Mouse (Mus musculus) T-helper 17 cell (primary cell): Measurements from ENCODE around the gene Frem2.

Experiments
- in situ Hi-C, 2 experiments: fragments of 300-600 bp; cut with MboI, MseI; formaldehyde crosslinking; loops; 1 replicate in 1 of 2; 2 replicates in 1 of 2; pipeline ENCODE4 v1.15.1; 2025; ENCODE audit warnings: high pct_unique_total_duplicates in 2 of 2

Frem2 gene

GRCm38 (mm10) chr3:53620978-53621377 lies 36.2 kb downstream of the Frem2 start:
- in situ Hi-C loops: no loop called here

GRCm38 (mm10) chr3:53620355-53620754 lies 36.8 kb downstream of the Frem2 start:
- in situ Hi-C loops: no loop called here

DNA sequence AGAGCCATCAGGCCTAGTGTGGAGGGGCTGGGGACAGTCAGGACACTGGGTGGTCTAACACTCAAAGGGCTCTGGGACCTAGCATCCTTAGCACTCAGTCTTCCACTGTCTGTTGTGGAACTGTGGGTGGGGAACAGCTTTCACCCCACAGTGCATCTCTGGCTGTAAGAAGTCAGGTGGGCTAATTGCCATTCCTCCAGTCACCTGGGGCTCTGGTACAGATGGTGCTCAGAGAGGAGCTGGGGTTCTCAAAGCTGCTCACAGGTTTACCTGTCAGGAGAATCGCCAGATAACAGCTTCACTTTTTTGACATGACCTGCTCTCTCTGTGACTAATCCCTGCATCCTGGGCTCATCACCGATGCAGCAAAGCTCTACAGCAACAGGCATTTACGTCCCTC lies 46.0 kb downstream of the Frem2 start:
- in situ Hi-C loops: no loop called here

- in situ Hi-C loops: no loop called here
These were observed 47.3 kb downstream of the Frem2 start for GRCm38 (mm10) chr3:53609851-53610250.

DNA sequence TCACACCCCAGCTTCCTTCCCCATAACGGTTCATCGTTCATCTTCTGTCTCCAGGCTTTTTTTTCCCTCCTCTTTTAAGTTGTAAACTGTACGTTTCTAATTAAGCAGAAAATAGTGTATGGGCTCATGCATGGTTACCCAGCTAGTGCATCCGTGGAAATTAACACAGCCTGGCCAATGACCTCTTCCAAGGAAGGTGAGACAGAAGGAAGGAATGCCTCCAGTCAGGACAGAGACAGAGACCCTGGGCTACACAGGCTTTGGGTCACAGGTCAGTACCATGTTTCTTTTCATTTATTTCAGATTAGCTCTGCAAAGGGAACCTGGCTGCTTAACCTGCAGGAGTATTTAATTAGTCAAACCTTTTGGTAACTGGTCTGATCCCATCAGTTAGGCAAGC lies 57.0 kb downstream of the Frem2 start:
- in situ Hi-C loops: no loop called here

- in situ Hi-C loops: loop anchor here in 1 of 2 experiments (10.0 kb wide), 1 partner anchor 1175 kb away; no protein-coding TSS in a partner anchor
These were observed 57.8 kb downstream of the Frem2 start for GRCm38 (mm10) chr3:53599315-53599714.

DNA sequence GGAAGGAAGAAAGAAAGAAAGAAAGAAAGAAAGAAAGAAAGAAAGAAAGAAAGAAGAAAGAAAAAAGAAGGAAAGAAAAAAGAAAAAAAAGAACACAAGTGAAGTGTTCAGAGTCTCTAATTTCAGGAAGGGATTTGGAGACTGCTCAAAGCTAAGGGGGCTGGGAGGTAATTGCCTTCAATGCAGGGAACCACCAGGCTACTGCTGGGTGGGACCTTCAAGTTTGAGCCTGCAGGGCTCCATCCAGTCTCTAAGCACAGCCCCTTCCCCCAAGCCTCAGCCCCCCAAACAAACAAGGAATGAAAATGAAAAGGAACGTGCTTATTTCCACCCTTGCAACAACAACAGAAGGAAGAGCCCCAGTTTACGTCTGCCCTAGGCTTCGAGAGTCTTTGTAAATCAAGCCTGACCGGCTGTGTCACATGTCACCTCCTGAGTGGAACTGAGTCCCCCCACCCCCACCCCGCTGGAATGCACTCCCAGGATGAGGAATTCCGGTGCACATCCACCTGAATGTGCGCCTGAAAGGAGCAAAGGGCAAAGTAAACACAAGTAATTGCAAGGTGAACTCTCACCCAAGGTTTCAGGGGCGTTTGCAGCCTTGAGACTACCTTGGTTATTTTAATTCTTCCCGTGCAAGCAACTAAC lies 58.9 kb downstream of the Frem2 start:
- in situ Hi-C loops: loop anchor here in 1 of 2 experiments (10.0 kb wide), 1 partner anchor 1177 kb away; no protein-coding TSS in a partner anchor

DNA sequence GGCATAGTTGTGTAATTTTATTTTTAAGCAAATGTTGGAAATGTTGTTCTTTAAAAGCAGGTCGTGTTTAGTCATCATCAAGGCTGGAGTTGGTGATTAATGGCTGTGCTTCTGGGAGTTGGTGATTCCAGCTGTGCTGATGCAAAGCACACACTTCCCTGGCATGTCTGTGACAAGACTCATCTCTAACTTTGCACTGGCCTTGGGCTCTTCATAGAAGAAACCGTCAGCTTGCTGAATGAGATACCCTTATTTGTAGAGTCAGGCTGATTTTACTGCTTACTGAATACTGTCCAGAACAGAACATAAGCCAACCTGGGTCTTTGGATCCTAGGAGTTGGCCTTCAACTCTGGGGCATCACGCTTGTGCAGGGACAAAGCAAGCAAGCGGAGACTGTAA lies 62.7 kb downstream of the Frem2 start:
- in situ Hi-C loops: loop anchor here in 1 of 2 experiments (5.0 to 10.0 kb wide), 2 partner anchors 67 to 1180 kb away; no protein-coding TSS in a partner anchor

DNA sequence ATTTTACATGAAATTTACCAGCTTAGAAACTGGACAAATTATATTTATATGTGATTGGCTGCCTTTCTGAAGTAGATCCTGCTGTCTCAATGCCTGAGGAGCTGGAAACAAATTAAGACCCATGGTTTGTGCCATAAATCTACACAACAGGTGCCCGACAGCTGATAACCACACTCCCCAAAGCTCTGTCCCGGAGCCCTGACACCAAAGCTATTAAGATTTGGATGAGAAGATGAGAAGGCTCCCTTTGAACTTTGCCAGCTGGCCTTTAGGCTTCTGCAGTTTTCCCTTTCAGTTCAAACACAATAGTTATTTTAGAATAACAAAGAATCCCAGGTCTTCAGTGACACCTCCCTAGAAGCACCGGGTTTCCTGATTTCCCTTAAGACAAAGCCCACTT lies 63.4 kb downstream of the Frem2 start:
- in situ Hi-C loops: loop anchor here in 1 of 2 experiments (5.0 to 10.0 kb wide), 2 partner anchors 66 to 1181 kb away; no protein-coding TSS in a partner anchor

DNA sequence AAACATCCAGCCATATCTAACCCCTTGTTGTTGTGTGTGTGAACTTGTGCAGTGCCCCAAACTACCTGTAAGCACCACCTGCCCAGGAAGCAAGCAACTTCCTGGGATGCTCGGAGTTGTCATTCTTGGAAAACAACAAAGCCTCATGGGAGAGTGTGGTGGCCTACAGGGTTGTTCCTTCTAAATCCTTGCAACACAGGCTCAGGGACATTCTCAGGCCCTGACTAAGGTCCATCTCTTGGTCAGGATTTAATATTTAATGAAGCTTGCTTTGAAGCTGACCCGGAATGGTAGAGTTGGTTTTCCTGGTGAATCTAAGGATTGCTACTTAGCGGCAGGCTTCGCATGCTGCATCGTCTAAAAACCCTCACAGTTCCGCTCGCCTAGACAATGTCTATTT lies 65.1 kb downstream of the Frem2 start:
- in situ Hi-C loops: loop anchor here in 1 of 2 experiments (5.0 to 10.0 kb wide), 2 partner anchors 65 to 1183 kb away; no protein-coding TSS in a partner anchor

GRCm38 (mm10) chr3:53590139-53590621 lies 67.0 kb downstream of the Frem2 start:
- in situ Hi-C loops: loop anchor here in 1 of 2 experiments (5.0 to 10.0 kb wide), 2 partner anchors 63 to 1185 kb away; no protein-coding TSS in a partner anchor

DNA sequence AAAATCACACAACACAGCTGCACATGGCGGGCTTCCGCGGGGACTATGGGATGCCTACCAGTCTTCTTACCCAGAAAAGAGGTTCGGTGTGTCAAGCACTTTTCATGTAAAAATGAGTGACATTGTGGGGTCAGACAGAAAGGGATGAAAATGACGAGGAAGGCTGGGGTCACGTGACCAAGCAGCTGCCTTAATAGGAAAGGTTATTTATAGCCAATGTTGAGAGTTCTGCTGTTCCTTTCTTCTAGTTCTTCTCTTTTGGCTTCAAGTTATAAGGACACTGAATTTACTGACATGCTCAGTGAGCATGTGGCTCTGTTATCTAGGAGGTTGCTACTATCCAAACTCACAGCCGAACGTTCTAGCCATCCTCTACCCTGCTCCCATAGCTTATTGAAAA lies 73.9 kb downstream of the Frem2 start:
- in situ Hi-C loops: no loop called here

GRCm38 (mm10) chr3:53580596-53581254 lies 76.4 kb downstream of the Frem2 start:
- in situ Hi-C loops: no loop called here

DNA sequence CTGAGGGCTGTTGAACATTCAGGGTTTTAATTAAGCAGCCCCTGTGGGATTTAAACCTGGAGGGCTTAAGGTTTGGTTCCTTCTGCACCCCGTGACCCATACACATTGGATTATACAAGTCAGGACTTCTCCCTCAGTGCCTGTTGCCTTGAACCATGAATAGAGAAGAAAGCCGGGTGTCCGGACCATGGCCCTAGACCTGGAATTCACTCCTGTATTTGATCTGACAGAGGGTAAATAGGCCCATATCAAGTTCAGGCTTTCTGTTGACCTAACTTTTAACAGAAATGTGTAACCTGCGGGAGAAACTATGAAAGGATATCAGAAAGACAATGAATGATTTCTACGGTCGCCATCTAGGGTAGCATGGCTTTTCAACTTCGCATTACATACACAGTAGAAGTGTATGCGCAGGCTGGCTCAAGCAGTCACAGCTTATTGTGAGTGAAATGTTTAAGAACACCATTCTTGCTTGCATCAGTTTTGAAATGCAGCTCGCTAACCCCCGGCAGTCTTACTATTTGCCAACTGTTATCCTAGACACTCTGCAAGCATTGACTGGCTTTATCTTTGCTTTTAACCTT lies 77.9 kb downstream of the Frem2 start:
- in situ Hi-C loops: no loop called here

DNA sequence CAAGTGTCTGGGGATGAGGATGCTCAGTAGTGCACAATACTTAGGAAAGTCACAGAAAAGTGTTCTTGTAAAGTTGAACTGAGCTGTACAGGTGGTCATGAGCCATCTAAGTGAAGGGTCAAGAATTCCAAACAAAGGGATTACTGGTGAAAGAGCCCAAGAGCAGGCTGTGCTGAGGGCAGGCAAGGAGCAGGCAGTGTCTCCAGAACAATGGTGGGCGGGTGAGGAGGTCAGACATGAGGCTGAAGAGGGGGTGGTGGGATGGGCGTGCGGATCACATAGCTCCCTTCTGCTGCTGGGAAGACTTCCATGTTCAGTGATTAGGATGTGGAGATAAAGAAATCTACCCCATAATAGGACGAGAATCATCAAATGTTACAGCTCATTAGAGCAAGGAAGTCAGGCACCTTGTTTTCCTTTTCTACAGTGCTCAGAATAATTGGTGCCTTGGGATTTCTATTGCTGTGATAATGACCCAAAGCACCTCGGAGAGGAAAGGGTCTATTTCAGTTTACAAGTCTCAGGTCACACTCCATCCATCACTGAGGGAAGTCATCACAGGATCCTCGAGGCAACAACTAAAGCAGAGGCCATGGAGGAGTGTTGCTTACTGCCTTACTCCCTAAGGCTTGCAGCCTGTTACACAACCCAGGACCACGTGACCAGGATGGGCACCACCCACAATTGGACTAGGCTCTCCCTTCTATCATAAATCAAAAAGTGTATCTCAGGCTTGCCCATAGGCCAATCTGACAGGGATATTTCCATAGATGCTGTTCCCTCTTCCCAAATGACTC lies 80.6 kb downstream of the Frem2 start:
- in situ Hi-C loops: no loop called here

- in situ Hi-C loops: no loop called here
These were observed 83.0 kb downstream of the Frem2 start for GRCm38 (mm10) chr3:53574123-53574522.

DNA sequence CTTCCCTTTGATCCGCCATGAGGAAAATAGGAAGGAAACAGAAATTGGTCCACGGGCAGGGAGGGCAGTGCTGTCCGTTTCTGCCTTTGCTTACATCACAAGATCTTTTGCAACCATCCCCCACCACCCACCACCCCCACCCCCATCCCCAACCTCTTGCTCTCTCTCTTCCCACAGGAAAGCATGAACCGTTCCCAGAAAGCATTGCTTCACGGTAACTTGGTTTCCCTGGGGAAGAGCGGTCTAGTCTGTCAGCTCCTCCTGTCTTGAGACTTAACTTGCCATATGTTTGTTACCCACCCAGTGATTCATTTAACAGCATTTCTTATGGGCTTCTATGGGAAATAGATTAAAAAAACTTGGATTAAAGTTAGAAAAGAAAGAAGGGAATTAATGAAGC lies 85.5 kb downstream of the Frem2 start:
- in situ Hi-C loops: no loop called here

- in situ Hi-C loops: no loop called here
These were observed 92.6 kb downstream of the Frem2 start for GRCm38 (mm10) chr3:53564521-53564920.

- in situ Hi-C loops: no loop called here
These were observed 93.4 kb downstream of the Frem2 start for GRCm38 (mm10) chr3:53563746-53564145.

- in situ Hi-C loops: no loop called here
These were observed 95.3 kb downstream of the Frem2 start for GRCm38 (mm10) chr3:53561813-53562212.

DNA sequence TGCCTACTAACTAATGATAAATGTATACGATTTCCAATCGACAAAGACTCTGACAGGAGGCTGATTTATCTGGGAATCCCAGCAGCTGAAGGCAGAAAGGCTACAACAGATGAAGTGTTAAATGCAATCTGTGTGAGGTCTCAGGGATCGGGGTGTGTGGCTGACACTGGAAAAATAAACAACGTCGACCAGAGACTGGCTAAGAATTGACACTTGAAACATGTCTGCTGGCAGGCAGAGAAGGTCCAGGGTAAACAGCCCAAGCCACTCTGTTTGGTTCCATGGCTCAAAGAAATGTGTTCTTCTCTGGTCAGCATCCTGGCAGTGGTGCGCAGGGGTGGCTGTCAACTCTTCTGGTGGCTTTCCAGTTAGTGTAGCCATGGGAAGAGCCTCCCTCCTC lies 98.1 kb downstream of the Frem2 start:
- in situ Hi-C loops: no loop called here

GRCm38 (mm10) chr3:53558230-53558629 lies 98.9 kb downstream of the Frem2 start:
- in situ Hi-C loops: no loop called here
